Mouse (Mus musculus) WW6 (cell line): ENCODE data around the gene BC107364.
"Not testable (repeated sequence)": the region's sequence is repeated elsewhere in the genome, so short reads cannot be mapped to it uniquely, and the experiment has no call there.

Source experiments
- DNase-seq: peaks from one replicate; pipeline ENCODE4 v3.0.0-alpha.2; 2013; ENCODE audit warnings: low read depth, low spot score

BC107364 gene

DNA sequence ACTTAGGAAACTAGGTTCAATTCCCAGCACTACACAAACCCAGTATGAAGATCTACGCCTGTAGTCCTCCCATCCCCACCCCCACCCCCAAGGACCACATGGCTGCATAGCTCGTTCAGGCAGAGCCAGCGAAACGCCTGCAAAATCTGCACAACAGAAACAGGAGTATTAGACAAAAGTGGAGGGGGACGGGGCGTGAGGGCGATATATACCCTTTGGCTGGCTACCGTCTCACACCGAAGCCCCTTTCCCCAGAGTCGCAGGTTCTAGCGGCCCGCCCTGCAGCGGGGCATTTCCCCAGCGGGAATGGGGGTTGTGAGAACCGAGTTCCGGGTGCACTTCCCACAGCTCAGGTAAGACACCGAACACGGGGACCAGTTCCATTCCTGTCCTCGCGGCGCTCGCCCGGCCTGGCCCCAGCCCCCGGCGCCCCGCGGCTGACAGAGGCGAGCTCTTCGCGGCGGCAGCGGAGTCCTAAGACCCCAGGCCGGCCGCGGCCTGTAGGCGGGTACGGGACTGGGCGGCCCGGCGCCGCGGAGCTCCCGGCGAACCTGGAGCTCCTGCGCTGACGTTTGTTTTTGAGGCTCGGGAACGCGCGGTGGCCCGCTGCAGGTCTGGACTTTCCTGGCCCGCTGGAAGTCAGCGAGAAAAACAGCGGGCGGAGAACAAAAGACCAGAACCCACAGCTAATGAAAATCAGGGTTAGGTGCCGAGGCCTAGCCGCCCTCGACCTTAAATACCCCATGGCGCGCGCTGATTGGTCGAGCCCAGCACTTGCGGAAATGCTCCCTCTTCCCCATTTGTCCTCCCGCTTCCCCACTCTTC lies 37.8 kb downstream of the BC107364 start:
- no peak for DNase-seq

DNA sequence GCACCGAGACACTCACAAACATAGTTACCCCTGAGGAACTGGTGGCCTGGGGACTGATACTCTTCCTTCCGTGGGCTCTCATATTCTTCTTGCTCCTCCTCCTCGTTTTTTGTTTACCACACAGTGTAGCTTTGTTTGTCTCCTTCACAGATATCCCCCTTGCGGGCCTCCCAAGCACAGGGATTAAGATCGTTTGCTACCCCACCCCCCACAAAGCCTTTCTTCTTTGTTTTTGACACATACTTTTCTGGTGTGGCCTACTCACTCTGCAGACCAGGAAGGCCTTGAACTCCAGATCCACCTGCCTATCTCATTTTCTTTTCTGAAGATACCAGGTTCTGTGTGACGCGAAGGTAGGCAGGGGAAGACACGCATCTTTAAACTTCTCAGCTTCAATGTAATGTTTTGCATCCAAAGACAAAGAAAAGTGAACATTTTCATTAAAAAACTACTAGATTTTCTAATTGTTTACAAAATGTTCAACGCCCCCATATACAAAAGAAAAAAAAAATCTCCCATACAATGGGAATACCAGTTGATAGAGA lies 38.5 kb downstream of the BC107364 start:
- DNase-seq: no peak

- DNase-seq: no peak
Measured at GRCm38 (mm10) chr3:96411821-96412220, 40.3 kb downstream of the BC107364 start.

DNA sequence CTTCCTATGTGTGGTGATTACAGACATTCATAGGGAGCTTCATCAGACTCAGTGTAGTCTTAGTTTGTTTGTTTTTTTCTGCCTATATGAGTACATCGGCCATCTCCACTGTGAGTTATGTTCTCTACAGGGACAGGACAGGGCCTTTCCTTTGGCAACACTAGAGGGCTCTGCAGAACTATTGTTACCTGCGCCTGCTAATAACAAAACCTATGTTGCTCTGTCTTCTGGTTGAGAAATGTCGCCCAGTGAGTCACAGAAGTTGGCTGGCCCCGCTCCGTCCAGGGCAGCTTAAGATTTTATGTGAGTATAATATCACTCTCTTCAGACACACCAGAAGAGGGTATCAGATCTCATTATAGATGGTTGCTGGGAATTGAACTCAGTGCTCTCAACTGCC lies 41.1 kb downstream of the BC107364 start:
- DNase-seq: no peak

- DNase-seq: no peak
Measured at GRCm38 (mm10) chr3:96409701-96410246, 42.3 kb downstream of the BC107364 start.

DNA sequence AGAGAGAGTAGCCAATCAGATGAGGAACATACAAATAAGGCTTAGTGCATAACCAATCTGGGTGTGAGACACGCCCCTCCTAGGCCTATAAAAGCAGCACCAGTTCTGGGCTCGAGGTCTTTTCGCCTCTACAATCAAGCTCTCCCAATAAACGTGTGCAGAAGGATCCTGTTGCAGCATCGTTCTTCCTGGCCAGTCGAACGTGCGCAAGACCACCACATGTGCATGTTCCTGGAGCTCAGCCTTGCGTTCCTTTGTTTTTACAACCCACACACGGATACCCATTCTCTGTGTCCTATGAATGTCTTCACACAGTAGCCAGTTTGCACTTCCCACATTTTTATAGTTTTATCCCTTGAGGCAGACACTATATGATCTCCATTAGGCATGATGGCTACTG lies 44.0 kb downstream of the BC107364 start:
- not testable (repeated sequence) for DNase-seq

GRCm38 (mm10) chr3:96405541-96406503 lies 46.3 kb downstream of the BC107364 start:
- no peak for DNase-seq

DNA sequence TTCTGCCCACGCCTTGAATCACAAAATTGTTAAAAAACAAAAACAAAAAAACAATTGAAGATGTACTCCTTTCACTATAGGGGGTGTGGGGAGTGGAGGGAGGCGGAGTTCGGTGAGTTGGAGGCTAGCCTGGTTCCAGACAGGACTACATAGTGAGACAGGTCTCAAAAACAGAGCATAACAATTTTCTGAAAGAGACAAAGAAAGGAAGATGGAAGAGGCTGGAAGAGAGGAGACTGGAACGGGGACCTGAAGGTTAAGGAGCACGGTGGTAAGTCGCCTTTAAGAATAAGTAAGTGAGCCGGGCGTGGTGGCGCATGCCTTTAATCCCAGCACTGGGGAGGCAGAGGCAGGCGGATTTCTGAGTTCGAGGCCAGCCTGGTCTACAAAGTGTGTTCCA lies 47.1 kb downstream of the BC107364 start:
- DNase-seq: no peak

- no peak for DNase-seq
Measured at GRCm38 (mm10) chr3:96404450-96404849, 47.7 kb downstream of the BC107364 start.

DNA sequence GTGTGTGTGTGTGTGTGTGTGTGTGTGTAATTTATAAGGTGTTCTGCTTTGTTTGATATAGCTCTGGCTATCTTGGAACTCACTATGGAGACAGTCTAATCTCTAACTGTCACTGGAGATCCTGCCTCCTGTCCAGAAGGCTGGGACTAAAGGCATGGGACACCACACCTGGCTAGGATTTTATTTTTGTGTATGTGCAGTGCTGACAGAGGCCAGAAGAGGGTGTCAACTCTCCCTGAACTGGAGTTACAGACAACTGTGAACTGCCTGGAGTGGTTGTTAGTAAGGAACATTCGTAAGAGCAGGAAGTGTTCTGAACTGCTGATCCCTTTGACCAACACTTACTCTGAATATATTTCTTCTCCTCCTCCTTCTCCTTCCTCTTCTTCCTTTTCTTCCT lies 49.1 kb downstream of the BC107364 start:
- no peak for DNase-seq

DNA sequence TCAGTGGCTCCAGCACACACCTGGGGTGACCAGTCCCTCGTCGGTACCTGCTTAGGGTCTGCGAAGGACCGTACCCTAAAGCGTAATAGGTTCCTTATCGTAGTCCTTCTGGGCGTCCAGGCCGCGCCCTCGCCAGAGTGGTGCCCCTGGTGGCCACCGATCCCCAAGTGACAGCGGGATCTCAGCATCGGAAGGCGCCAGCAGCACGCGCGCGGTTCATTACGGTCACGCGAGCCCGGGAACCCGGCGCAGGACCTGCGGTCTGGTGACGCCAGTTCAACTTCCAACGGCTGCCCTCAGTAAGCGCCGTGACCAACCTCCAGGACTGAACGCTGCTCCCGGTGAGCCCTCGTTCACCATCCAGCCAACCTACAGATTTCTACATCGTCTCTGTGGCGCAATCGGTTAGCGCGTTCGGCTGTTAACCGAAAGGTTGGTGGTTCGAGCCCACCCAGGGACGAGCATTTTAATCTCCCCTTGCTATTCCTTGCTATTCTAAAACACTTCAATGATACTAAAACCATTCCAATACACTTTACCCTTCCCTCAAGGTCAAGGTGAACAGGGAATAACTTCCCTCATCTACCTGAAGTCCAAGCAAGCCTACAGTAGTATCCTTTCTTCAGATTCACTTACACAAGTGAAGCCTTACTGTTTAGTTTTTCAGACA lies 50.1 kb downstream of the BC107364 start:
- no peak for DNase-seq

DNA sequence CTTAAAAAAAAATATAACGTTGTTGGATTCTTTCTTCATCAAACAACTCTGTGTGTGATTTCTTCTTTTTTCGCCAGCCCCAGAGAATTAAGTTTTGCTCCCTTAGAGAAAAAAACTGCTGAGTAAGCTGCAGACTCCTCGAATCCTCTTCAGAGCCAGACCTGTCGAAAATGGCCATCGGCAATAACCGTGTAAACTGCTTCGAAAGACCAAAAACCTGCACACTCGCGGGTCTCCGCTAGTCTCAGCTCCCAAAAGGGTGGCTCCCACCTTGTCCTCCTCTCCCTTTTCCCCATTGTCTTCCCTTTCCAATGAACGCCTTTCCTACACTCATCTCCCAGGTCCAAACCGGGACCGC lies 50.7 kb downstream of the BC107364 start:
- DNase-seq: no peak

DNA sequence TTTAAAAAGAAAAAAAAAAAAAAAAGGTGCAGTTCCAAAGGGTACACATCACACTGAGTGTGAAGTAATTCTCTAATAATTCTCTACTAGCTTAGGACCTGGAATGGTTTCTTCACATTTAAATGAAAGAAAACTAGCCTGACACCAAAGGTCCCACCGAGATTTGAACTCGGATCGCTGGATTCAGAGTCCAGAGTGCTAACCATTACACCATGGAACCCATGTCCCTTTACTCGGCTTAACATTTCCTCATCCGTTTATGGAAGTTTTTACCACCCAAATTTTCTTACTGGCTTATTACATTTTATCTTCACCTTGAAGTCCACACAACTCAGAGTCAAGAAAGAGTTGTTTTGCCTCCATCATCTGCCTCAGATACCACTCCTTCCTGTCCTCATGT lies 53.2 kb downstream of the BC107364 start:
- DNase-seq: no peak

DNA sequence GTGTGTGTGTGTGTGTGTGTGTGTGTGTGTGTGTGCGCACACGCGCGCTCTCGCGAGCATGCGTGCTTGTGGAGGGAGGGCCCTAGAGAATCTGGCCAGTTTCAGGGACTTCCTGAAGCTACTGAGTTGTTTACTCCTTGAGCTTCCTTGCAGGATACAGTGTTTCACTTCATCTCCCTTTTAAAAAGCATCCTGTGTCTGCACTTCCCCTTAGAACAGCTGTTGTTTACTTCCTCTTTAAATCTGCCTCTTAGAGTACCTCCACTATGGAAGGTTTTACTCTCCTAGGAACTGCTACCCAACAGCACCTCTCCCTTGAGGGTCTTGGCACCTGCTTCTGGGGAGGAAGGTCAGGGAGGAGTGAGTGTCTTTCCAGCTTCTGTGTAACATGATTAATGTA lies 55.2 kb downstream of the BC107364 start:
- no peak for DNase-seq

DNA sequence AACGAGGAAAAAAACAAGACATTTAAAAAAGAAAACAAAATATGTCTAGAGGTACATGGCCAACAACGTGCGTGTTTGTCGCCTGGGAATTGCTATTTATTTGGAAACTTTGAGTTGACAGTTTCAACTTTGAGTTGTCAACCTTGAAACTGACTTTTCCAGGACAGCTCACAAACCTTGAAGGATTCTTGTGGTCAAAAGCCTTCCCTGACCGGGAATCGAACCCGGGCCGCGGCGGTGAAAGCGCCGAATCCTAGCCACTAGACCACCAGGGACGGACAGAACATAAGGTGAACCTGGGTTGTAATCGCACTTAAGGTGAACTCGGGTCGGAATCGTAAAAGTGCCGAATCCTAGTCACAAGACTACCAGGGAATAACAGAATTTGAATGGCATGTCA lies 64.9 kb downstream of the BC107364 start:
- DNase-seq: not testable (repeated sequence)
